Mouse (Mus musculus): Measurements from ENCODE around the gene Slc16a7.
A peak's percentile ranks its signal among the peaks of the same experiment; 100 is the strongest.

DNA sequence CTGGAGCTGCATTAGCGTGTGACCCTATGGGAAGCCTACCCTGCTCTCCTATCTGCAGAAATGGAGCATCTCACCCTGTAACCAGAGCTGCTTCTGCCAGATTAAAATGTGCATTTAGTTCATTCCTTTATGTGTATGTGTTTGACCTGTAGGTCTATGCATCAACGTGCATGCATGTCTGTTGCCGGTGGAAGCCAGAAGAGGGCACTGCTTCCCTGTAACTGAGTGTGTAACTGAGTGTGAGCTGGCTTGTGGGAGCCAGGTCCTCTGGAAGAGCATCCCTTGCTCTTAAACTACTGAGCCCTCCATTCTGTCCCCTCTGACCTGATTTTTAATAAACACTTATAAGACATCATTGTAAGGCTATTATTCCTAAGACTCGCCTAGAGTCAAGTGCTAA, 124.3 kb downstream of the Slc16a7 start:
- TF ChIP-seq CTCF (IDR thresholded peaks at IDR 0.05; ENCODE audit: low read depth), result peak; percentile 88
- TF ChIP-seq EP300 (optimal IDR thresholded peaks at IDR 0.05), result no peak
